Mouse (Mus musculus) spleen, adult 2 months (tissue): ENCODE data around the gene Stbd1.

Source experiments
- CTCF ChIP-seq: fragments of 200-500 bp; IDR thresholded peaks from 2 replicates; pipeline ENCODE4 v1.5.1; 2011; ENCODE audit warnings: mild to moderate bottlenecking, inconsistent platforms; ENCODE audit not compliant: insufficient read depth, insufficient read length, insufficient replicate concordance; ENCODE audit errors: extremely low read depth
- POLR2A ChIP-seq: fragments of 200-500 bp; IDR thresholded peaks from 2 replicates; pipeline ENCODE4 v1.6.1; 2011; ENCODE audit warnings: low read depth, low read length, inconsistent platforms

DNA sequence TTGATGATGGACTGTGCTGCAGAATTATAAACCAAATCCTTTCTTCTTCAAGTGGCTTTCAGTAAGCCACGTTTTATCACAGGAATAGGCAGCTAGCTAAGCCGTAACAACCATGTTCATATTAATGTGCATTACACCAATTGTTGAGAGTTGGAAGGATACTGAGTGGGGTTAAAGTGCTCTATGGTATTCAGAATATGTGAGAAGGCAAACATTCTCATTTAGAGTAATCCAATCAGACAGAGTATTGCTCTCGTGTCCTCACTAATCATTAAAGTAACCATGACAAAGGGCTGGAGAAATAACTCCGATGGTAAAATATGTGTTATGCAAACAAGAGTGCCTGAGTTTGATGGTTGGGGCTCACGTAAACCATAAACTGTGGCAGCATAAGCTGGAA, 19.0 kb downstream of the Stbd1 start:
- no peak for TF ChIP-seq CTCF
- TF ChIP-seq POLR2A: no peak
